Mouse (Mus musculus) brain, embryonic 14.5 days (tissue): ENCODE measurements at regions not wholly inside any gene's neighbourhood (a gene's known extent, or its start where the extent isn't known, plus 50 kb on each side); places are given as distances from the start of the nearest gene placed in this dataset.
A peak's percentile ranks its signal among the peaks of the same experiment; 100 is the strongest.
"Not testable (repeated sequence)": the region's sequence is repeated elsewhere in the genome, so short reads cannot be mapped to it uniquely, and the experiment has no call there.

Experiments
- DNase-seq: peaks from one replicate; pipeline ENCODE4 v3.0.0-alpha.2; 2011; ENCODE audit warnings: low read depth
- CTCF ChIP-seq: fragments of 200-500 bp; IDR thresholded peaks from 2 replicates; pipeline ENCODE4 v1.5.1; 2012; ENCODE audit warnings: inconsistent platforms, mild to moderate bottlenecking, moderate library complexity, borderline replicate concordance; ENCODE audit not compliant: insufficient read depth, insufficient read length; ENCODE audit errors: extremely low read depth
- POLR2A ChIP-seq: fragments of 200-500 bp; IDR thresholded peaks from 2 replicates; pipeline ENCODE4 v1.6.1; 2012; ENCODE audit warnings: mild to moderate bottlenecking, inconsistent platforms, borderline replicate concordance; ENCODE audit not compliant: poor library complexity, insufficient read depth, insufficient read length, severe bottlenecking; ENCODE audit errors: extremely low read depth

DNA sequence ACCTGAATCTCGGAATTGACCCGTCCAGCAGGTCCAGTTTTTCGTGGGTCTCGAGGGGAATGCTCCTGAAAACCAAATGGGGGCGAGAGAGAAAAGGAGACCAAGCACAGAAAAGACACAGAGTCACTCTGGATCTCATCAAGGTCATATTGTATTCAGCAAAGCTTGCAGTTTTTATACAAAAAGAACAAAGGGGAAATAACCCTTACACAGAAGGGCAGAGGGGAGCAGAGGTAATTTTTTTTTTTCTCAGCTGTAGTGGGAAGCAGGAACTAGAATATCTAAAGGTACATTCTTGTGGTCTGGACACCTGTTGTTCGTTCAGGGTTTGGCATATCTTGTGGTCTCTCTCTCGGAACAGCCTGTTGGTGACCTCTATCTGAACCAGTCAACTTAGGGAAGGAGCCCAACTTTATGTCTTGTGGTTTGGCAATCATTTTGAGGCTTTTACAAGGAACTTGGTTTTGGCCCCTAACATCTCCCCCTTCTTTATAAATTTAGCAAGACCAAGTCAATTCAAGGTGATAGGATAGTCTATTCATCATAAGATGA is 1645.9 kb upstream of the Cdh9 start:
- no peak for DNase-seq
- TF ChIP-seq POLR2A = no peak
- no peak for TF ChIP-seq CTCF

DNA sequence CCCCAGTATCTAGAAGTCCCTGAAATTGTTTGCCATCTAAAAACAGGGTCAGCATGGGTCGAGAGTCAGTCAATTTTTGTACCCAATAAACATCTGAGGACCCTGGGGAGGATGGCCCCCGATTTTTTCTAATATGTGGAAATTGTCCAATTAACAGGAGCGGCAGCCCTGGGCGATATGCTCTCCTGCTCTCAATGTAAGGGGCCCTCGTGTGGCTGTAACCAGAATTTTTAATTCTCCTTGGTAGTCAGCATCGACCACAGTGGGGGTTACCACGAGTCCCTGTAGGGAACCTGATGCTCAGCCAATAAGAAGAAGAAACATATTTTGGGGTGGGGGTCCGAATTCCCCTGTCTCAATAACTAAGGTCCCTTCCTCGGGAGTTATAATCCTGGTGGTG is 1639.9 kb upstream of the Cdh9 start:
- not testable (repeated sequence) for DNase-seq

DNA sequence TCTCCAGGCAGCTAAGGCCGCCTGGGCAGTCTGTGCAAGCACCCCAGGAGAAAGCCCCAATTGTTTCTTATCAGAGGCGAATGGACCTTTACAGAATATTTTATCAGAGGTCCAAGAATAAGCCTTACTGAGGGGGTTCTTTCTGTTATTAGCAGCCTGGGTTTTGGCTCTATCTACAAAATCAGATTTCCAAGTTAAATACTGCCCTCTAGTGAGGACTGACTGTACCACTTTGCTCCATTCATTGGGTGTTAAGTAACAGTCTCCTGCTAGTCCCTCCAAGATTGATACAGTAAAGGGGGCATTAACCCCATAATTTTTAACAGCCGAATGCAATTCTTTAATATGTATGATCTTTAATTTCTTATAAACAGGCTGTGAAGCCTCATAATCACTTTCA is 1638.8 kb upstream of the Cdh9 start:
- not testable (repeated sequence) for DNase-seq

DNA sequence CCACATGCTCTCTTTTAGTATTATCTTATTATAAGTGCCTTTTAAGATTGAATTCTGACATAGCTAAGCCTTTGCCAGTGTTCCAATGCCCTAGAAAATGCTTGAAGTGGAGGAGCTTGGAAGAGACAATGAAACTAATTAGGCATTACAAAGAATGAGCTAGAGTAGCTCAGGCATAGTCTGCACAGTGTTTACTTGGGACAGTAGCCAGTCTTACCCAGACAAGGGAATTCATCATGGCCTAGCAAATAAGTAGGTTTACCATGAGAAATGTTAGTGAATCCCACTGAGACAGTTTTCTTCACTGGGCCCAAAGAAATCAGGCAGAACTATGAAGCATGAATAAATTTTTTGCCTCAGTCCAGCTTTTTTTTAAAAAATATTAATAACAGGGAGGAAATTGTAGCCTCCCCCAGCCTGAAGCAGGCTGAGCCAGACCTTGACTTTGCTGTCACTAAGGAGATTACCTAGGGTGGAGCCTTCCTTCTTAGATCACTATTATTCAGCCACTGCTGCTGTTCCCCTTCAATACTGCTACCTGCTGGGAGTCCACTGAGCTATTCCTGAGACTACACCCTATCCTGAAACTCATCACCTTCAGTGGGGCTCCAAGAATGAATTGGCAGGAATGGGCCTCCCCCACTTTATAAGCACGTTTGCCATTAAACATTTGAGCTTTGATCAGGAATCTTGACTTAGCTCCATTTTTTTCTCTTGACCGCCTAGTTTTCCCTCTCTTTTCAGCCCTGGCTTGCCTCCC is 1636.8 kb upstream of the Cdh9 start:
- DNase-seq = no peak
- TF ChIP-seq POLR2A = no peak
- TF ChIP-seq CTCF = no peak

GRCm38 (mm10) chr15:15097391-15097790 is 1631.2 kb upstream of the Cdh9 start:
- DNase-seq = no peak
- TF ChIP-seq CTCF (no peak), POLR2A (no peak)

GRCm38 (mm10) chr15:15102185-15102584 is 1626.4 kb upstream of the Cdh9 start:
- TF ChIP-seq CTCF = no peak
- TF ChIP-seq POLR2A = no peak
- DNase-seq = no peak

- TF ChIP-seq POLR2A (no peak), CTCF (no peak)
- peak; percentile 79 for DNase-seq
These were observed 1608.4 kb upstream of the Cdh9 start for GRCm38 (mm10) chr15:15120109-15120508.

DNA sequence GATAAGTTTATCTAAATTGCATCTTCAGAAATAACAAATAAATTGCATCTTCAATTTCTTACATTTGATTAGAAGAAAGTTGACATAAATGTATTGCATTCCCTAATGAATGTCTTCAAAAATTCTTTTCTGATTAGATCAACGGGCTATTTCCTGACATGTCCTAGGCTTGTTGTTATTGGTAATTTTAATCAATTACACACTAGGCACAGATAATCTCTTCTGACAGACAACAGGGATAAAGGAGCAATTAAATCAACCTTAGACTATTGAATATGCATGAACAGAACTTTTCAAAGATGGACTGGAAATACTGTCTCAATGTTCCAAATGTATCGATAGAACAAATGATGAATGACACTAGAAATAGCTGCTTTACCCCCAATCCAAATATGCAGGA is 1579.8 kb upstream of the Cdh9 start:
- TF ChIP-seq POLR2A (no peak), CTCF (no peak)
- no peak for DNase-seq

- DNase-seq = no peak
- TF ChIP-seq CTCF (no peak), POLR2A (no peak)
These were observed 1573.1 kb upstream of the Cdh9 start for GRCm38 (mm10) chr15:15155422-15155821.

DNA sequence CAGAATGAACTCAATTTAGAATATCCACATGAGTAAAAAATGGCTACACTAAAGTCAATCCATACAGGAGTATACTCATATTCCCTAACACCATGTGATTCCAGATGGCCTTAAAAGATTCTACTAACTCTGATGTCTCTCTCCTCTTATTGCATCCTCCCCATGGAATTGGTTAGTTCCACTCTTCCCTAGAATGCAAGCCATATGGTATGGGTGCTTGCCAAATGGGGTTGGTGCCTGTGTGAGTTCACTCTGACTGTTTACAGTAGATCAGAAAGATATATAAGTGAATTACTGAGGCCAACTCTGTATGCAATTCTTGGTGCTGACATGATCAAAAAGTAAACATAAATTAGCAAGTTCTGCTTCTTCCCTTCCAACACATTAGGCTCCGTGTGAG is 1558.2 kb upstream of the Cdh9 start:
- peak; percentile 73 for DNase-seq
- TF ChIP-seq CTCF (no peak), POLR2A (no peak)

- peak; percentile 41 for DNase-seq
- TF ChIP-seq POLR2A (no peak), CTCF (peak; percentile 26; the same call in 1 of the 2 replicates)
These were observed 1508.3 kb upstream of the Cdh9 start for GRCm38 (mm10) chr15:15220296-15220695.

GRCm38 (mm10) chr15:15229926-15230325 is 1498.6 kb upstream of the Cdh9 start:
- DNase-seq = peak; percentile 25
- TF ChIP-seq POLR2A (no peak), CTCF (no peak)

DNA sequence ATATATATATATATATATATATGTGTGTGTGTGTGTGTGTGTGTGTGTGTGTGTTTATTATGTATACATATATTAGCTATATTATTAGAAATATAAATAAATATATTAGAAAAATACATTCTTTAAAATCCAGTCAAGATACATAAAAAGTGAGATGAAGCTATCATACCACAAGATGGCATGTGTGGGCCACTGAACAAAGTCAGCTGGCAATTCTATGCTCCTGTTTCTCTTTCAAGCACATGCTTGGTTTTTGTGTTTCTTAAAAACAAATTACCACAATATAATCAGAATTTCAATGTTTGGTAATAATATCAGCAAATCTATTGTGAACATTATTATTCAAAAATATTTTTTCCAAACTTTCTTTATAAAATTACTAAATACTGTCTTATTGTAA is 1490.2 kb upstream of the Cdh9 start:
- TF ChIP-seq CTCF (peak; percentile 44; the same call in 1 of the 2 replicates), POLR2A (no peak)
- peak; percentile 83 for DNase-seq
